24 mouse cellular contexts compared by ENCODE assay signal in genomic region chr10:119405612-119406011, GRCm38 (mm10). TPM values are rescaled to one million over a fixed set of nuclear protein-coding genes. Genes with fewer than 3 reads are reported as not detected.
"Had no signal": no experiment of that assay in that cellular context is flagged by ENCODE, and none has a peak within 500 bp of the region (broad histone marks: within the 10 kb centered on the region; RNA-seq: fewer than 3 reads in every experiment).

No protein-coding gene starts in this region.

- ATAC-seq: liver, postnatal 0 days; lung, postnatal 0 days; midbrain, embryonic 13.5 days; midbrain, embryonic 15.5 days had no signal

- H3K9me3 ChIP-seq: liver, embryonic 15.5 days; lung, embryonic 15.5 days; midbrain, embryonic 13.5 days; midbrain, embryonic 15.5 days; neural tube, embryonic 13.5 days; neural tube, embryonic 15.5 days had no signal

- H3K9ac ChIP-seq: liver, embryonic 15.5 days; liver, postnatal 0 days; lung, embryonic 15.5 days; midbrain, embryonic 13.5 days; midbrain, embryonic 15.5 days; neural tube, embryonic 13.5 days; neural tube, embryonic 15.5 days had no signal

- H3K4me2 ChIP-seq: liver, embryonic 15.5 days; lung, embryonic 15.5 days; midbrain, embryonic 11.5 days; midbrain, embryonic 13.5 days; midbrain, embryonic 15.5 days; neural tube, embryonic 13.5 days; neural tube, embryonic 15.5 days had no signal

- H3K27me3 ChIP-seq: liver, embryonic 15.5 days; lung, embryonic 15.5 days; megakaryocyte, embryonic 14.5 days; midbrain, embryonic 13.5 days; neural tube, embryonic 13.5 days; neural tube, embryonic 15.5 days had no signal

- DNase-seq: liver, postnatal 0 days; lung, adult 2 months; lung, postnatal 14 days; lung, postnatal 36 days; retina, postnatal 1 day; right cerebral cortex, adult 18-20 months; right cerebral cortex, postnatal 25 days; right cerebral cortex, postnatal 4 days; spleen, adult 18-20 months; thymus, adult 18-20 months; thymus, postnatal 14 days; thymus, postnatal 36 days had no signal

- H3K4me3 ChIP-seq: liver, embryonic 15.5 days; lung, embryonic 15.5 days; megakaryocyte, embryonic 14.5 days; midbrain, embryonic 13.5 days; midbrain, embryonic 15.5 days; neural tube, embryonic 13.5 days; neural tube, embryonic 15.5 days had no signal

- H3K36me3 ChIP-seq: liver, embryonic 15.5 days; lung, embryonic 15.5 days; midbrain, embryonic 13.5 days; midbrain, embryonic 15.5 days; neural tube, embryonic 13.5 days; neural tube, embryonic 15.5 days had no signal

- H3K27ac ChIP-seq: liver, embryonic 15.5 days; lung, embryonic 15.5 days; macrophage; midbrain, embryonic 13.5 days; midbrain, embryonic 15.5 days; neural tube, embryonic 13.5 days; neural tube, embryonic 15.5 days had no signal

- H3K4me1 ChIP-seq: liver, embryonic 15.5 days; megakaryocyte, embryonic 14.5 days had no signal

RNA-seq across cellular contexts. Expression of gene Grip1, which starts 48.0 kb away (rescaled TPM):
- total RNA-seq: megakaryocyte progenitor cell, adult 5-6 weeks; monocyte, adult 5-6 weeks had no signal
- polyA plus RNA-seq: macrophage had no signal
